Mouse (Mus musculus) thymus, adult 2 months (tissue): ENCODE results near the gene Slc23a2. TPM values are rescaled to one million over a fixed set of nuclear protein-coding genes. Genes with fewer than 3 reads are reported as not detected.

Experiments used
- DNase-seq: peaks from one replicate; pipeline ENCODE4 v3.0.0; 2021
- H3K27ac ChIP-seq: fragments of 200-500 bp; 2 replicates; pipeline ENCODE4 v1.5.1; 2012; ENCODE audit warnings: low read length, control low read depth; ENCODE audit not compliant: control insufficient read depth, insufficient read depth
- H3K27me3 ChIP-seq: fragments of 200-500 bp; 2 replicates; pipeline ENCODE4 v1.6.1; 2012; ENCODE audit warnings: mild to moderate bottlenecking, low read length, moderate library complexity, mixed read lengths; ENCODE audit not compliant: control insufficient read depth, insufficient read depth
- H3K36me3 ChIP-seq: fragments of 200-500 bp; 2 replicates; pipeline ENCODE4 v1.6.1; 2012; ENCODE audit warnings: mild to moderate bottlenecking, low read length, moderate library complexity; ENCODE audit not compliant: control insufficient read depth, insufficient read depth
- H3K4me1 ChIP-seq: fragments of 200-500 bp; replicated peaks from 2 replicates; pipeline ENCODE4 v1.6.1; 2012; ENCODE audit warnings: low read length; ENCODE audit not compliant: control insufficient read depth, insufficient read depth
- H3K4me3 ChIP-seq: fragments of 200-500 bp; 2 replicates; pipeline ENCODE4 v1.5.1; 2012; ENCODE audit warnings: mild to moderate bottlenecking, low read length, control low read depth, moderate library complexity; ENCODE audit not compliant: control insufficient read depth, insufficient read depth
- CTCF ChIP-seq: fragments of 200-500 bp; IDR thresholded peaks from 2 replicates; pipeline ENCODE4 v1.5.1; 2012; ENCODE audit warnings: mild to moderate bottlenecking, control low read depth, low read length, moderate library complexity, borderline replicate concordance; ENCODE audit not compliant: control insufficient read depth, poor library complexity, insufficient read depth; ENCODE audit errors: extremely low read depth
- POLR2A ChIP-seq: fragments of 200-500 bp; IDR thresholded peaks from 2 replicates; pipeline ENCODE4 v1.6.1; 2012; ENCODE audit warnings: mild to moderate bottlenecking, low read length, control low read depth, moderate library complexity; ENCODE audit not compliant: control insufficient read depth, poor library complexity, insufficient read depth; ENCODE audit errors: extremely low read depth
- WGBS: fragments of 180-500 bp; shearing (Covaris S2); methylation state at CpG from one replicate; pipeline ENCODE4 v1.1.7; 2018; 5-methylcytosine and 5-hydroxymethylcytosine counted together
- polyA plus RNA-seq: library from polyadenylated mRNA; depleted of rRNA; stranded (reverse); fragments of >200 nt; gene quantifications from 2 replicates; pipeline ENCODE4 v1.2.3, GENCODE M21; 2012

Gene Slc23a2
- polyA plus RNA-seq, 1 experiment, result 51.7 TPM

DNA sequence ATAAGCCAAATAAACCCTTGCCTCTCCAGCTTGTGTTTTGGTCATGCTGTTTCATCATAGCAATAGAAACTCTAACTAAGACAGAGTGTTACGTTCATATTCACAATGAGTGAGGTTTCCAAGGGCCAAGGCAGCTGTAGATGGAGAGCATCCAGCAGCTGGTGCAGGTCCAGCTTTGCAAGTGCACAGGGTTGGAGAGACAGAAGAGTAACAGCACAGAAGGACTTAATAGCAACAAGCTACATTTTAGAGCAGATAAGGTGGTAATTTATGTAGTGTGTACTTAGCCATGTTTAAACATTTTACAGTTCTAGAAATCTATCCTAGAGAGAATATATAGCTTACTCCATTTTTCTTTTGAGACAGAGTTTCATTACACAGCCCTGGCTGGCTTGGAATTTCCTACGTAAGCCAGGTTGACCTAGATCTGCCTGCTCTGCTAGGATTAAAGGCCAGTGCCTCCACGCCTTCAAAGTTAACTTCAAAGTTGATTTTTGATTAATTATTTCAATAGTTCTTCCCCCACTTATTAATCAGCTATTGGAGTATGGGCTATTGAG lies 31.5 kb upstream of the Slc23a2 start:
- 0 out of 2 replicates have a peak, but pooled peaks cover 2% of the 10 kb centered on the region for H3K4me1 ChIP-seq
- no peak overlapping the region for H3K27ac ChIP-seq
- TF ChIP-seq CTCF (no peak), POLR2A (no peak)
- WGBS, result 95% methylated on average over 3 of the region's 3 CpGs
- no peak for DNase-seq
- H3K27me3 ChIP-seq, result no peaks in the 10 kb centered on the region
- no peaks in the 10 kb centered on the region for H3K36me3 ChIP-seq
- H3K4me3 ChIP-seq, result no peak overlapping the region

DNA sequence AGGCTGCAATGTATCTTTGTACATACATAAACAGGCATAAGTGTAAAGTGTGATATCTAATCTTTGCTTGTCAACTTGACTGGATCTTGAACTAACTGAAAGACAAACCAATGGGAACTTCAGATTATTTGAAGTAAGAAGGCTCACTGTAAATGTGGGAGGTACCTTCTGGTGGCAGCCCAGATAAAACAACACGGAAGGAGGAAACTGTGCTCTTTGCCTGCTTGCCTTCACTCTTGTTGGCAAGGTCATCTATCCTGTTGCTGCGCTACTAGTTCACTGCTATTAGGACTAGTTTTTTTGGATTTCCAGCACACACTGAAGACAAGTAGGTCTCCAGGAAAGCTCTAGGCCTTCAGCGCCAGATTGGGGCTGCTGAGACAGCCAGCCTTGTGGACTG lies 29.1 kb upstream of the Slc23a2 start:
- H3K27ac ChIP-seq, result no peak overlapping the region
- H3K36me3 ChIP-seq, result no peaks in the 10 kb centered on the region
- 88% methylated on average over 3 of the region's 3 CpGs for WGBS
- H3K27me3 ChIP-seq, result no peaks in the 10 kb centered on the region
- TF ChIP-seq CTCF (no peak), POLR2A (no peak)
- no peaks in the 10 kb centered on the region for H3K4me1 ChIP-seq
- no peak for DNase-seq
- no peak overlapping the region for H3K4me3 ChIP-seq

DNA sequence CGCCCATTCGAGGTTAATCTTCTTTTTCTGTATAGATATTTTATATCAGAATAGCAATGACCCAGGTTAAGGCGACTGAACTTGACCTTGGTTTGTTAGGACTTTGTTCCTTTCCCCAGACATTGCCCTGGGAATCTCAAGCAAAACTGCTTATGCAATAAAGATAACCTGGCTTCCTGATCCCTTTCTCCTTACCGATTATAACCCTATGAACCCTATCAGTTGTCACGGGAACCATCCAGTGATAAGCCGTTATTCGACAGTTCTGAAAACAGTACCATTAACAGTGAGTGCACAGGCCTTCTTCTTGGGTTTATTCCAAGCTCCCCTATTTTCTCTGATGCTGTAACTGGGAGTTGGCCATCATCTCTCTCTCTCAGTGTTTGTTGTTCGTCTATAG lies 27.0 kb upstream of the Slc23a2 start:
- TF ChIP-seq POLR2A (no peak), CTCF (no peak)
- 91% methylated on average over 8 of the region's 8 CpGs for WGBS
- DNase-seq, result no peak

DNA sequence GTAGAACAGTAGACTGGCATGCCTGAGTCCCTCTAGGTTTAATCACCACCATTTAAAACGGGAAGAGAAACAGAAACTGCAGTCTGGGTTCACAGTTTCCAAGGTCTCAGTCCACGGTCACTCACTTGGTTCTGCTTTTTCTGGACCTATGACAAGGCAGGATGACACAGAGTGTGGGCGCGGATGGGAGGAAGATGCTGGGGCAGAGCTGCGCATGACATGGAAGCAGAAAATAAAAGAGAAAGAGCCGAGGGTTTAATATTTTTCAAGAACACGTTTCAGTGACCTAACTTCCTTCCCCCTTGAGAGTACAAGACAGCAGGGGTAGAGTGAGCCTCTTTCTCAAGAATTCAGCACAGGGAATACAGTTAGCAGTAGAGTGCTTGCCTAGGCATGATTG lies 24.2 kb upstream of the Slc23a2 start:
- Histone ChIP-seq H3K36me3 (no peaks in the 10 kb centered on the region), H3K4me1 (no peaks in the 10 kb centered on the region), H3K27me3 (no peaks in the 10 kb centered on the region), H3K27ac (no peak overlapping the region), H3K4me3 (no peak overlapping the region)
- TF ChIP-seq CTCF (no peak), POLR2A (no peak)
- 74% methylated on average over 7 of the region's 7 CpGs for WGBS
- no peak for DNase-seq

More for the DNA sequence above, 27.0 kb upstream of the Slc23a2 start:
- Histone ChIP-seq H3K36me3 (no peaks in the 10 kb centered on the region), H3K27ac (no peak overlapping the region), H3K4me1 (no peaks in the 10 kb centered on the region), H3K27me3 (no peaks in the 10 kb centered on the region), H3K4me3 (no peak overlapping the region)

DNA sequence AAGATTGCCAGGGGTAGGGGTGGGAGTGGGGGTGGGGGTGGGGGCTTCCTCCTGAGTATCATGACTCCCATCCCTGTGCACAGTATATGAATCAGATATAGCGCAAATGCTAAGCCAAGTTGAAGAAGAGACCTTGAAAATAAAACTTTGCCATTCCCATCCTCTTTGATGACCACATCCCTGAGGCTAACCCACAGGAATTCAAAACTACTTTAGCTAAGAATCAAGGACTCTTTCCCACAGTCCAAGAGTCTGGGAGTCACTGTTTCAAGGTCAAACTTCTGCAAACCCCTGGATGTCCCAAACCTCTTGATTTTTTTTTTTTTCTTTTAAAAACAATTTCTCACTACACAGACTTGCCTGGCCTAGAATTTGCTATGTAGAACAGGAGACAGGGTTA lies 18.7 kb upstream of the Slc23a2 start:
- no peaks in the 10 kb centered on the region for H3K4me1 ChIP-seq
- H3K27me3 ChIP-seq, result no peaks in the 10 kb centered on the region
- WGBS, result 100% methylated on average over 1 of the region's 1 CpGs
- no peak overlapping the region for H3K4me3 ChIP-seq
- TF ChIP-seq POLR2A (no peak), CTCF (no peak)
- H3K27ac ChIP-seq, result no peak overlapping the region
- H3K36me3 ChIP-seq, result no peaks in the 10 kb centered on the region
- DNase-seq, result no peak

DNA sequence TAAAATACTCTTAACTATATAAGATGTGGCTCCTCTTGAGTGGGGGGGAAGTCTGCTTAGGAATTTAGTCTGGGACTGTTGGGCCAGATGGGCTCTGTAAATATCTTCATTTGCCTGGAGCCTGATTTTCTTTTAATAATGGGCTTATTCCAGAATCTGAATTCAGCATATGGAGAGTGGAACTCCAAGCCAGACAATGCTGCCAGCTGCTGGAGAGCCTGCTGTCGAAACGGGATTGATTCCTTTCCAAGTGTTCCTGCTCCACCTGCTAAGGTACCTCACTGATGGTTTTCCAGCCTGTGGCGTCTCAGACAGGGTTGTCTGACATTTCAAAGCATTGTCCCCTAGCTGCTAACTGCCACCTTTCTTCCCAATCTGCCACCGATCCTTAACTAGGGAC lies 12.6 kb upstream of the Slc23a2 start:
- Histone ChIP-seq H3K4me1 (no peaks in the 10 kb centered on the region), H3K4me3 (no peak overlapping the region), H3K36me3 (no peaks in the 10 kb centered on the region), H3K27ac (no peak overlapping the region), H3K27me3 (no peaks in the 10 kb centered on the region)
- no peak for TF ChIP-seq CTCF
- TF ChIP-seq POLR2A, result no peak
- no peak for DNase-seq
- 91% methylated on average over 4 of the region's 4 CpGs for WGBS

DNA sequence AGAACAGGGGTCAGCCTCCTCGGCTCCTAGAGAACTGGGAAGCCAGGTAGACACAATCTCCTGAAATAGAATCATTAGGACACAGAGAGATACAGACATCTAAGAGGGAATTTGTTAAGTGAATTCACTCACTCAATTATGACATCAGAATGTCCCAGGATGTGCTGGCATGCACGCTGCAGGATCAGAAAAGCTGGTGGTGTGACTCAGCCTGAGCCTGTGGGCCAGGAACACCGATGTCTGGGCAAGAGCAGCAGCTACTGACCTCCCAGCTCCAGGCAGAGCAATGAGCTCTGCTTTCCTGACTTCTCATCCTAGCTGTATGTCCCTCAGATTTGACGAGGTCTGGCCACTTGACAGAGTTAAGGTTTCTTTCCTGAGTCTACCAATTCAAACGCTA lies 7.8 kb upstream of the Slc23a2 start:
- TF ChIP-seq CTCF, result no peak
- no peak for TF ChIP-seq POLR2A
- Histone ChIP-seq H3K27ac (no peak overlapping the region), H3K27me3 (no peaks in the 10 kb centered on the region), H3K4me3 (no peak overlapping the region), H3K36me3 (no peaks in the 10 kb centered on the region), H3K4me1 (peaks cover 4% of the 10 kb centered on the region)
- WGBS, result 74% methylated on average over 5 of the region's 5 CpGs
- DNase-seq, result no peak
